Mouse (Mus musculus) CD4-positive, CD25-positive, alpha-beta regulatory T cell, adult 2 months (primary cell): ENCODE data around the gene Ptprg.
"Not testable (repeated sequence)": the region's sequence is repeated elsewhere in the genome, so short reads cannot be mapped to it uniquely, and the experiment has no call there.

Experiments
- DNase-seq: peaks from one replicate; pipeline ENCODE4 v3.0.0-alpha.2; 2012; ENCODE audit warnings: low read depth, low spot score

The Ptprg gene

GRCm38 (mm10) chr14:12047637-12048036, 494.3 kb downstream of the Ptprg start:
- DNase-seq: no peak

DNA sequence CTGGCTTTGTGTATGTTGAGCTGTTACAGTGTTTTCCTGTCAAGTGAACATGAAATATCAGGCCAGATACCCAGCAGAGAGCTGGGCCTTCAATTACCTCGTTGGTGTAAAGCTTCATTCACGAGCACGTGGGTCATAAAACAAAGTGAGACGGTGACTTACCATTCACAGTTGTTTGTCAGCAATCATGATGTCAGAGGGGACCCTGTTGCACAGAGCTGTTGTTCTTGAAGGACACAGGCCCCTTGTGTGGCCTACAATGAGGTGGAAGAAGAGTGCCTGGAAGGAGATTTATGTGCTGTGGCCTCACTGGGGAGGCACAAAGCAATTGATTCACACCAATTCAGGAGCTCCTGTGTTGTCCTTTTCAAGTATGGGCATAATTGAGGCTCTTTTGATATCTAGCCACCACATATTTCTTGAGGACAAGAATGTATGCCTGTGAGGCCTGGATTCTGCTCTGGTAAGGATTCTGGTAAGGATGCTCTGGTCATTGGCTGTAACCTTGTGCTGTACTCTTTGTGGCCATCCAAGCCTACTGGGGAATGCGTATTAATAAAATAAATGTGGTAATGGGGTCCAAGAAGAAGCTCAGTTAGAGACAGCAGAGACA, 503.7 kb downstream of the Ptprg start:
- no peak for DNase-seq

- no peak for DNase-seq
Measured at GRCm38 (mm10) chr14:12057856-12058255, 504.5 kb downstream of the Ptprg start.

DNA sequence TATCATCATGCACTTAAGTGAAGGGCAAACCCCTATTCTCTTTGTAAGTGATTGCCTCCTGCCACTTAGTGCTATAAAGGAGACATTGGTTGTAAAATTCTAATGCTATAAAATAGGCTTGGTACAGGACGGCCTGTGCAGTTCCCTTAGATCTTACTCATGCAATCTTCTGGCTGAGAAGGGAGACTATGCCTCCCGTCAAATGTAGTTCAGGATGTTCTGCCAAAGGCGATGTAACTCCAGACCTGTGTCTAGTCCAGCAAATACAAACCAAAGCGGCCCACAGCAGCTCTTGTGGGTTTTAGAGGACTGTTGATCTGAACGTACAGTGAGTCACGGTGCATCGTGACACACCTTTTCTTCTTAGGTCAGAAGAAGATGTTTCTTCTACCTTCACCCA, 505.8 kb downstream of the Ptprg start:
- no peak for DNase-seq

GRCm38 (mm10) chr14:12061313-12061712, 508.0 kb downstream of the Ptprg start:
- not testable (repeated sequence) for DNase-seq

- no peak for DNase-seq
Measured at GRCm38 (mm10) chr14:12062628-12063360, 509.5 kb downstream of the Ptprg start.

GRCm38 (mm10) chr14:12065001-12065400, 511.7 kb downstream of the Ptprg start:
- DNase-seq: no peak

DNA sequence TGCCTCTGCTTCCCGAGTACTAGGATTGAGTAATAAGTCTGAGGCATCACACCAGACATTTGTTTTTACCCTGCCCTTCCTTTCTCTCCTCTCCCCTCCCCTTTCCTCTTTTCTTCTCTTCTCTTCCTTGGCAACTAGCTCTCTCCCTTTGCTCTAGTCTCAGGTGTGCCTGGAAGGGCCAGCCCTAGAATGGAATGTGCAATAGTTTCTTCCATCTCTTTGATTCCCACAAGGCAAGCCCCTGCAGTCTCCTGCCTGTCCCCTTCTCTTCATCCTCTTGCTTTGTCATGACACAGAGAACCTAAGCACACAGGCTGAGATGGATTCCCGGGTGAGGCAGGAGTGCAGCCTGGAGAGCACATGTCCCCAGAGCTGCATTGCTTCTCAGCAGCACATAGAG, 512.4 kb downstream of the Ptprg start:
- no peak for DNase-seq

- no peak for DNase-seq
Measured at GRCm38 (mm10) chr14:12069707-12070106, 516.4 kb downstream of the Ptprg start.

DNA sequence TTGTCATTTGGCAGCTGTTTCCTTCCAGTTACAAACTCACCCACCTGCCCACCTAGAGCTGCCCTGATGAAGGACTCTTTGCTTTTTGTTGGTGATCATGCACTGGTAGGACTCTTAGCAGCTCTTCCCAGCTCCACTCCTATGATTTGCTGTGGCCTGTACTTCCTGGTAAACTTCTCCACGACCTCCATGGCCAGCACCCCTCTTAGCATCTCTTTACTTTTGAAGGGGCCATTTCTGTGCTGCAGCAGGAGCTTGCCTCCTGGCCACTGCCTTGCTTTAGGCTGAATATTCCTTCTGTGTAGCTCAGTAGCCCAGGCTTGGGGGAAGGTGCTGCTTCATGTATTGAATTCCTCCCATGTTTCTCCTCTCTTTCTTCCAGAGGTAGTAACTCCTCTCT, 517.0 kb downstream of the Ptprg start:
- DNase-seq: no peak

DNA sequence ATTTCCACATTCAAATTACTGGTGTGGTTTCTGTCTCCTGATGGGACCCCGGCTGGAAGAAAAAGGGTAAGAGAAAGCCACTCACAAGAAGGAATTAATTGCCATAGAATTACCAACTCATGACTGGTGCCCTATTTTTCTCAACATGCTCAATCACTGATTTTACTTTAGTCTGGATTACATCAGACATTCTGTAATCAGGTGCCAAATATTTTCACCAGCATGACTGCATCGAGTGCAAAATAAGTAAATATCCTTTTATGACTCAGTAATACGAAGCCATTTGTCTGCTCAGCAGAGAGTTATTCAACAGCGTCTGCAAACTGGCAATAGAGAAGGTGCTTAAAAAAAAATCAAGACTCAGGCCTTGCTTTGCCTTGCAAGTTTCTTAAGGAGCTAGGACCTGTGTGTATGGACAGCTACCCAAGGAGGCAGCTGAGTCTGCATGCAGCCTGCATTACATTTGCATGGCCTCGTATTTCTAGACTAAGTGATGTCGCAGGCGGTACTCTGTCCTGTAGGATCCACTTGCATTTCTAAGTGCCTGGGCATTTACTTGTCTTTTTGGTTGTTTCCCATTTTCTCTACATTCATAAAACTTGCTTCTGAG, 517.6 kb downstream of the Ptprg start:
- DNase-seq: no peak

DNA sequence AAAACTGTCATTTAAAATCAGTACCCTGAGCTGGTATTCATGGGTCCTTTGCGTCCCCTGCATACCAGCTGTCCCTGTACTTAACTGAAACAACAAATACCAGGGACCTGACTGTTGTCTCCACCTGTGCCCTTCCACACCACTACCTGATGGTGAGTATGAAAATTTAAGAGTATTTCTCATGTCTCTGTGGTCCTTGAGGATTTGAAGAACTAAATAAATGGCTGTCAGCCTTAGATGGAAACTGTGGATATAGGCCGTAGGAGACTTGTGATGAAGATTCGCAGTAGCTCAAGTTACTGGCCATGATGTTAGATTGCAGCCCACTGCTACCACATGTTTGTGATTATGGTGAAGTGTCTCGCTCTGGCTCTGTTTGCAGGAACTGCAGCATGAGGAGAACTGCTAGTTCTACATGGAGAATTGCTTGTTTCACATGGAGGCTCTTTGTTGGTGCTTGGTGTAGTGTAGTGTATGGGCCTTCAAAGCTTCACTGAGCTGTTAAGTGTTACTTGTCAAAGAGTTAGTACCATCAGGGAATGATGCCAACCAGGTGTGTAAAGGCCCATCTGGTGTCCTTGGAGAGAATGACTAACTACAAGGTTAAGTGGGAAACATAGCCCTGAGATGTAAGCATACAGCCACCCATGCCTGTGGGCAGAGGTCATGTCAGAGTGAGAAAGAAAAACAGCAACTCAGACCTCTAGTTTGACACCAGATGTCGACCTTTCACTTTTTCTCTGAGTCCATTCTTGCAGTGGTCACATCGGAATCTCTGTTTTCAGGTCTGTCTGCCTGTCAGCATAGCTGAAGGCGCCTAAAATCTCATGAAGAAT, 518.9 kb downstream of the Ptprg start:
- no peak for DNase-seq

GRCm38 (mm10) chr14:12073408-12074107, 520.2 kb downstream of the Ptprg start:
- DNase-seq: no peak

DNA sequence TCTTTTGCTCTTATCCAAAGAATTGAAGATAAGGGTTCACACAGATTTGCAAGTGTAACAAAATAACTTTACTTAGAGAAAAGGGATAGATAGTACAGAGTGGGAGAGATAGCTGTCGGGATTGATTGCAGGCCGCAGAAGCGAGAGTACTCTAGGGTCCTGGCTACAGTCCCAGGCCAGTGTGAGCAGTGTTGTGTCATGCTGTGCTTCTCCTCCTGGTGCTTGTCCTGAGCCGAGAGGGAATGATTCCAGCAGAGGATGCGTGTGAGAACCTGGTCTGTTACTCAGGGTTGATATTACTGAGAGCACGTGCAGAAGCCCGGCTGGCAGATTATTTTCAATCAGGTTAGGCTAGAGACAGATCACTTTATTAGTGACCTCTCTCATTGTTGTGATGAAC, 523.9 kb downstream of the Ptprg start:
- DNase-seq: no peak

DNA sequence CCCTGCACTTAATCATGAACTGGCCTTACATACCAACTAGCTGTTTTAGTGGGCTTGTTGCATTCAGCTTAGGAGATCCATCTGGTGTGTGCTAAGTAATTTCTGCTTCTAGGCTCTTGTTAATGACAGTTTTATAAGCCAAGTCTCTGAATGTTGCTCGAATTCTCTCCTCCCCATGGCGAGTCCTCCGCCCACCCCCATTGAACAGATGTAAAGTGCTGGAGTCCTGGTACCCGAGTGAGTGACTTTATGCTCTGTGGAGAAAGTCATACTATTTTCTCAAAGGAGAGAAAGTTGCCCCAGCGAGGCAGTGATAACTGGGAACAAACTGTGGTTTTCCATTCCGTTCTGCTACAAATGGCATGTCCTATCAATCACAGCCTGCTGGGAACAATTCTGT, 525.9 kb downstream of the Ptprg start:
- DNase-seq: no peak

DNA sequence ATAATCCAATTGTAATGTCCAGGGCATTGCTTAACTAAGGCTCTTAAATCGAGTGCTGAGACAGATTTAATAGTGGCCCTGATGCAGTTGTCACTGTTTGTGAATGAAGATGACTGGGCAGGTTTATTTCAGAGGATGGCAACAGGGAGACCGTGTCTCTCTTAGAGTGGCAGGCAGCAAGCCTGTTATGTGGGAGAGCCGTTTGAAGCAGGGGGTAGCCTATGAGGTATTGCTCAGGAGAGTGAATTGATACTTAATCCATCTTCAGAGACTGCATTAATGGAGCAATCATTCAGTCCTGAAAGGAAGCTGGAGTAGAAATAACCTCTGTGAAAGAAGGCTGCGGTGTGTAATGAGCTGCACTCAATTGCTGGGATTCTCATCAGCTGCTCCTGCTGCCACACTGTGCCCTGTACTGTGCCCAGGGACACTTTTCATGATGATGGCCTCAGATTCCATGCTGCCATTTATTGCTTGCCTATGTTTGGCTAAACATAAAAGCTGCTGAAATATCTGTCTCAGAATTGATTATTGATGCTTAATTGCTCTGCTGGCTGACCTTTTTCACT, 526.6 kb downstream of the Ptprg start:
- no peak for DNase-seq

- no peak for DNase-seq
Measured at GRCm38 (mm10) chr14:12082131-12082921, 529.0 kb downstream of the Ptprg start.

GRCm38 (mm10) chr14:12084076-12084475, 530.7 kb downstream of the Ptprg start:
- no peak for DNase-seq

DNA sequence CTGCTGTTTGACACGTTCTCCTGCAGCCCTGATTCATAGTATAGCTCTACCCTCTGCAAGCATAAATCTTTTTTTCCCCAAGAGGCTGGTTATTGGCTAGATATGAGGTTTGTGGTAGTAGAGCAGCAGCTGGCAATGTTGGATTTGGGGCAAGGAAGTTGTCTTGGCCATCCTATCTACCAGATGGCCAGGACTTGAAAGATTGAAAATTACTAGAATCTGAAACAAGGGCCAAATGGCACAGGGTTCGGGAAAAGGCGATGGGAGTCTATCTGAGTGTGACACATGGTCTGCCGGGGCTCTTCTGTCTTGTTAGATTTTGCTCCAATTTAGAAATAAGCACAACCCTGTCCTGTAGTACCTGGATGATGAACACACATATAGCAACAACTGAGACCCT, 531.7 kb downstream of the Ptprg start:
- no peak for DNase-seq

- DNase-seq: no peak
Measured at GRCm38 (mm10) chr14:12086167-12086566, 532.8 kb downstream of the Ptprg start.
